Mouse (Mus musculus) MEL-GATA-1-ER (cell line): Measurements from ENCODE around the gene Slc7a6.

Experiments used
- DNase-seq: peaks from one replicate; pipeline ENCODE4 v3.0.0-alpha.2; 2012; ENCODE audit warnings: low read depth; ENCODE audit errors: extremely low read depth

The Slc7a6 gene

GRCm38 (mm10) chr8:106168356-106169016, at the start of gene Slc7a6:
Gene Slc7a6, plus strand, starts transcription at chr8:106168857.
- no peak for DNase-seq

DNA sequence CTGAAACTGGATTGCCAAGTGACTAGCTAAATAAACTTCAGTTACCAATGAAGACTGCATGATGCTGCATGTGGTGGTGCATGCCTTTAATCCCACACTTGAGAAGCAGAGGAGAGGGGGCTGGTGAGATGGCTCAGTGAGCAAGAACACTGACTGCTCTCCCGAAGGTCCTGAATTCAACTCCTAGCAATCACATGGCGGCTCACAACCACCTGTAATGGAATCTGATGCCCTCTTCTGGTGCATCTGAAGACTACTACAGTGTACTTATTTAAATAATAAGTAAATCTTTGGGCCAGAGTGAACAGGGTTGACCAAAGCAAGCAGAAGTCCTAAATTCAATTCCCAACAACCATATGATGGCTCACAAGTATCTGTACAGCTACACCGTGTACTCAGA, 45.2 kb upstream of the Slc7a6 start:
- DNase-seq, result no peak

GRCm38 (mm10) chr8:106126055-106126454, 42.6 kb upstream of the Slc7a6 start:
- no peak for DNase-seq

DNA sequence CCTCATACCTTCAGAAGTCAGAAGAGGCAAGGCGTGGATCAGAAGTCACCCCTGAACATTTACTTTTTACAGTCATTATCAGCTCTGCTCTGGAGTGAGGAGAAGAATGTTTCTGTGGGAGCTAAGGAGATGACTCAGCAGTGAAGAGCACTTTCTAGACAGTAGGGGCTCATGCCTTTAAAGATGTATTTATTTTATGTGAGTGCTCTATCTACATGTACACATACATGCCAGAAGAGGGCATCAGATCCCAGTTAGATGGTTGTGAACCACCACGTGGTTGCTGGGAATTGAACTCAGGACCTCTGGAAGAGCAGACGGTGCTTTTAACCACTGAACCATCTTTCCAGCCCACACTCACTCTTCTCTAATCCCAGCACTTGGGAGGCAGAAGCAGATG, 41.6 kb upstream of the Slc7a6 start:
- DNase-seq, result no peak

- DNase-seq, result no peak
These were observed 40.7 kb upstream of the Slc7a6 start for GRCm38 (mm10) chr8:106127882-106128410.

DNA sequence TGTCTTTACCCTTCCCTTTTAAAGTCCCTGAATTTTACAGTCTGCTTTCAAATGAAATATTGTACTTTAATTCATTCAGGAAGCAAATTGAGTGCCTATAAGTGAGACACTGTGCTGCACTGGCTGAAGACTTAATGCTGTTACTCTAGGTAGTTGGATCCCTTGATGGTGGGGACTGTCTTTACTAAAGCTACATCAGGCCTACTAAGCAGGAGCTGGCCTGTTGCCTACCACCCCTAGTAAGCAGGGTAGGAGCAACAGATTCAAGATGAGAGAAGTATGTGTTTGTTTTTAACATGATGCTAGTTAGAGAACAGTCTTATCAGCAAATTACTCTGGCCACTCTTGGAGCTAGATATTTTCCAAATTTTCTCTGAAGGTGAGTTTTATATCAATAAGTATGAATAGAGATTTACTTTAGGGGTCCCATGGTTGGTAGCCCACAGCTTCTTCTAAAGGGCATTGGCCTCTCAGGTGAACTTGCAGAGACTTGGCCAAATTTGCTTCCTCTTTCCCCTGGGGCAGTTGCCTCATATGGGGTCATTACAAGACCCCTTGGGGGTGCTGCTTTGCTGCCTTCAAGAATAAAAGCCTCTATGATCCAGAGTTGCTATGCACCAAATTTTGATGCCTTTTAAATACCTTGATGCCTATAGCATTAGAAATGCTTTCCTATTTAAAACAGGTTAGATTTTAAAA, 39.3 kb upstream of the Slc7a6 start:
- DNase-seq, result no peak

DNA sequence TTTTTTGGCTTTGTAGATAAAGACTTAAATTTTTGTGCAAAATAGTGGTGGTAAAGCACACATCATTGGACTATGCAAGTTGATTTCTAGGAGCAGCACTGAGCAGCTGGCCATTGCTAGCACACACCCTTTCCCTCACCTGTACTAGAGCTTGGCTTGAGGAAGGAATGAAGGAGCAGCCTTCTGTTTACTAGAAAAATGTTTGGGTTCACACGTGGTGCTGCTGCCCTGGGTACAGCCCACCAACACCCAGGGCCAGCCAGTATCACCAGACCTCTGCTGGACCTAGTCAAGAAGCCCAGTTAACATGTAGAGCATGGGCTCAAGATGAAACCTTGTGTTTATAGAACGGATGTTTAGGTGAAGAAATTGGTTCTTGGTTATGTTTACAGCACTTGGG, 38.7 kb upstream of the Slc7a6 start:
- no peak for DNase-seq

GRCm38 (mm10) chr8:106130505-106130904, 38.2 kb upstream of the Slc7a6 start:
- no peak for DNase-seq

GRCm38 (mm10) chr8:106131021-106131420, 37.6 kb upstream of the Slc7a6 start:
- DNase-seq, result no peak

DNA sequence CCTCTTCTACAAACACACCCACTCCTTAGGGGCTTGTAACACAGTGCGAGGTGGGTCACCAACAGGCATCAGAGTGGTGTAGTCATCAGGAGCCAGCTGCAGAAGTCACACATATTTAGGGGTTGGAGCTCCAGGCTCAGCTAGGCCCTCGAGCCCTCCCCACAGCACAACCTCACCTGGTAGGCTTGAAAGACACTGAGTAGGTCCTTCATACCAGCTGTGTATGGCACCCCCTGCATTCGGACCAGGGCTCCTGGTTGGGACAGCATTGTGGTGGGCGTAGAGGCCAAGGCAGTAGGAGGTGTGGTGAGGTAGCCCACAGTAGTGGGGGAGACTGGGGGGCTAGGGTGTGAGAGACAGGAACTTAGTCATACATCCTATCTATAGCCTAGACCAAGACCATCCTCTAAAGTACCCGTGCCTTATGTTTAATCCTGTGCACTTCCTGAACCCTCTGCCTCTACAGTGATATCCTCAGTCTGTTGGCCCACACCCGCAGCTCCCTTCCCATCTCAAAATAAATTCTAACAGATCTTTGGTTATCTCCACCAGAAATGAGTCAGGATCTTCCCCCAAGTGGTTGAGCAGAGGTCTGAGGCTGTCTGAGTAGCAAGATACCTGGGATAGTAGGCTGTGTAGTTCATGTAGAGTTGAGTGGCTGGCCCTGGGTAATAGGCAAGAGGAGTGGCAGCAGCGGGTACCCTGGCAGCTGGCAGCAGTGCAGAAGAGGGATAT, 37.0 kb upstream of the Slc7a6 start:
- peak; percentile 30 for DNase-seq

- no peak for DNase-seq
These were observed 36.3 kb upstream of the Slc7a6 start for GRCm38 (mm10) chr8:106132356-106132755.

DNA sequence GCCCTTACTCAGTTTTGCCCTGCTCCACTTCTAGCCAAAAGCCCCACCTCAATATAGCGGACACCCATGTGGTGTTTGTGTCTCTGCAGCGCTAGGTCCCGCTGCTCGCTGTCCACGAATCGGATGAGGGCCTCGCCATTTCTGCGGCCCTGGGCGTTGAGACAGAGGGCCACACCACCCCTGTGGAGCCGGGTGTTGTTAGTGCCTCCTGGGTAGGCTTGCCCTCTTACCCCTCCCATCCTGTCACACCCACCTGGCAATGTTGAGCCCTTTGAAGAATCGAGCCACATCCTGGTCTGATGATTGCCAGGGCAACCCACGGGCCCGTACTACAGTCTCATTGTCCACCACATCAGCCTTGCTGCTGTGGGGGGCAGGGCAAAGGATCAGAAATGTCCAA, 35.1 kb upstream of the Slc7a6 start:
- DNase-seq, result no peak

GRCm38 (mm10) chr8:106133946-106134345, 34.7 kb upstream of the Slc7a6 start:
- no peak for DNase-seq

DNA sequence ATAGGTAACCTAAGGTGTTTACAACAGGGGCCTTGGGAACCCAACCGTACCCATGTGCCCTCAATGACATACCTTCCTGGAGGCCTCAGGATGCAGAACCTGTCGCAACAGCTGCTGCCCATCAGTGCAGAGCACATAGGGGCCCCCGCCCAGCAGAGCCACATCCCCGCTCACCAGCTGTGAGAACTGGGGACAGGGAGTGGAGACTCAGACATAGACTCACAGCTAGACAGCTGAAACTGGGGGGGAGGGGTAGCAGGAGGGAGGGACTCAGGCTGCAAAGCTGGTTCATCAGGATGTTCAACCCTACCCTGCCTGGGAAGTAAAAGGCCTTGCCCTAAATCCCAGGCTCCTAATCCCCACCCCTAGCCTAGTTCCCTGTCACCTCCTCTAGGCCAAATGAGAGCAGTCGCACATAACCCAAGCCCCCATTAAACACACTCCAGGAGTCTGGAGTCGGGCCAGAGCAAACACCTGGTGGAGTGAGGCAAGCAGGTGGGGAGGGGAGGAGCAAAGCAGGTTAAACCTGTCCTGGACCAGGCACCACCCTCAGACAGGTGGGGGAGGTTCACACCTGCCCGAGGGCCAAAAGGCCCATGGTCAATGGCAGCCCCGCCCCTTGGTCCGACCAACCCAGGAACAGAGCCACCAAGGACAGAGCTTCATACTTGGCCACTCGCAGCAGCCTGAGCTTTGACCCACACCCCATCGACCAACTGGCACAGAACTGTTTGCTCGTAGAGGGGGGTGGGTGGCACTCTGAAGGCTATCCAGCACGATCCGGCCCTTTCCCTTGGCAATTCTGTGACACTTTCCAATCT, 33.7 kb upstream of the Slc7a6 start:
- DNase-seq, result no peak

DNA sequence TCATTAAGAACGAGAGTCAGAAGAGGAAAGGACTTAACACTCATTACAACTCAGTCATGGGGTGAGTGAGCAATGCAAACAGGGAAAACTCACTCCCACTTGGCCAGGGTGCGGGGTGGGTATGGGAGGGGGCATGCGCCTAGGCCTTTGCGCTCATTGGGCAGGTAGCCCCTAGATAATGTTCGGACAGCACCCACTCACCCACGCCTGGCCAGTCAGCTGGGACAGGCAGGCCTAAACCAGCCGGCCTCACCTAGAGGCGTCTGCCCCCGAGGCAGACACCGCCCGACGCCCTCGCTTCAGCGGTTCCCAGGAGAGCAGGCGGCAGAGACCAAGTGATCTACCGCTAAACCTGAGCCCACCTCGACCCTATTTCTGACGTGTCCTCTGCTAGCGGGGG, 33.0 kb upstream of the Slc7a6 start:
- DNase-seq, result no peak

DNA sequence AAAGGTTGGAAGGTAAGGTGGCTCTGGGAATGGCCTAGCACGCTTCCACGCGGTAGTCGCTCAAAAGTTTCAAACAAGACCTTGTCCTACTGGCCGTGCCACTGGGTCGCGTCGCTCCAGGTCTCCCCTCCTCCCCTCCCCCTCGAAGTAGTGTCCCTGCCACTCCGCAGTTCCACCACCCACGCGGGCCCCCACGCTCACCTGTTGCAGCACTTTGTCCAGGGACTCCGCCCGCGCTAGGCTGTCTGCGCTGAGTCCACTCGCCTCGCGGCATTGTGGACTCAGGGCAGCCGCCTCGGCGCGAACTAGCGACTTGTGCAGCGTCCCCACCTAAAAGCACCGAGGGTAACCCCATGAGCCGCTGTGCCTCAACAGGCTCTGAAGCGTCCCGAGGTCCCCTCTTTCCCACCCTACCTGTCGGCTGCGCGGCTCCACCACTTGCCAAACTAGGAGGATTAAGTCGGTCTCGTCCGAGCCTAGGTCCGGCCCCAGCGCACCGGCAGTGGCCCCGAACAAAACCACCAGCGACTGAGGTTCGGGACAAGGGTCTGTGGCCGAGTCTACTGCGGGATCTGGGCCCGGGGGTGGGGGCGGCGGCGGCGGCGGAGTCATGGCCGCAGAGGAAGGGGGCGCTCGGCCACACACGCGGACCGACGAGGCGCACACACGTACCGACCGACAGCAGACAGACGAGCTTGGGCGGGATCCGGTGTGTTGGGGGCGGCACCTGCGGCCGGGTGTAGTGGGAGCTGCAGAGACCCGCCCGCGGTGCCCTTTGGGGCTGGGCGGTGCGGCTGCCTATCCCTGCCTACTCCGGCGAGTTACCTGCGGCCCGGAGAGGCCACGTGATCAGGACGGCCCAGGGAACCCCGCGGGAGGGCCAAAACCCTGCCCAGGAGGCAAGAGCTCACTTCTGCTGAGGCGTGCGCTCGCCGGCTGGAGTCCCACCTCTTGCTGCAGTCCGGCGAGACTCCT, 32.2 kb upstream of the Slc7a6 start, which contains the start of gene Esrp2:
Gene Esrp2 (minus strand): TSS at position 819 of the 975 bp plus-strand sequence.
- DNase-seq, result no peak

DNA sequence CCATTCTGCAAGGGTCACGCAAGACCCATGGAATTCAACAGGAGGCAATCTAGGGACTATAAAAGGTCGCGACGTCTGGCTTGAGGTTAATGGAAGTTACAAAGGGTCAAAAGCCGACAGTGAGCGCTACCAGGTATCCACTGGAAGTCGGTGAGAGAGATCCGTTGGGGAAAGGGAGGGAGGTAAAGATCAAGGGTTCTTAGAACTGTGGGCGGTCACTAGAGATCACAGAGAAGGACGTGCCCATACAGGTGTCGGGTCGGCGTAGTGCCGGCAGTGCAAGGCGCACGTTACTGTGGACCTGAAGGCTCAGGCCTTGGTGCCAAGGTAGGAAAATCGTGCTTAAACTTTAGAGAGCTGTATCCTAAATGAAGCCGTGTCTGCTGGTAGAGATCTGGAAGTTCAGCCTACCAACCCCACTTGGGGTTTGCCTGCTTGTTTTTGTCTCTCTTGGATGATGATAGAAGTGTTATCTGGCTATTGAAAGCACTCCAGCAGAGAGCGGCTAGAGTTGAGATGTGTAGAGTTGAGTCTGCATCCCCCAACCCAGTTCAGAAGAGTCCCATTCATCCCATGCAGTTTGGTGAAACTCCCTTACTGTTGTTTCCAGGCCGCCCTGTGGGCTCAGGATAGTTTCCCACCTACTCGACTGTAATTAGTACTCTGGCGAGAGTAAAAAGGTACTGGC, 31.3 kb upstream of the Slc7a6 start:
- no peak for DNase-seq

DNA sequence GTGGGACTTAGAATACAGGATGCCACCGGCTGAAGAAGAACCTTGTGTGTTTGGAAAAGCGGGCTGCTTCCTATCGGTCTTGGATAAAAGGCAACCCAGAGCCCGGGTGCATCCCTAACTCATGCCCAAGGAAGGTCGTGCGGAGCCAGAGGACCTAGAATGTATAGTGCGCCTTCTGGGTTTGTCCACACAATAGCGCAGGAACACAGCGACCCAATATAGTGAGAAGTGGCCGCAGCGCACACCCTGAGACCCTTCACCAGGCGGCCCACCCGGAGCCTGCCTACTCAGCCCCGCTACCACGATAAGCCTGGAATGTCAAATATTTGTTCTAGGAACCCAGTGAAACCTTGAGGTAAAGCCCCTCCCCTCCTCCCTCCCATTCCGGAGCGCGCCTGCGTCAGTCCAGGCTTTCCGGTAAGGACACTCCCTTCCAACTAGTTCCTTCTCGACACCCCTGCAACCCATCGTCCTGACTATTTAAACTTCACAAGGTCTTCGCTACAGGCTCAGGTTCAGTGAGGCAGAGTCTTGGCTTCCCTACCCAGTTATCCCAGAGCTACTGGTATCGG, 30.7 kb upstream of the Slc7a6 start:
- peak; percentile 37 for DNase-seq

GRCm38 (mm10) chr8:106138616-106139015, 30.0 kb upstream of the Slc7a6 start:
- no peak for DNase-seq
